Comparison of ENCODE assay signal across 9 mouse cellular contexts in the genomic region with DNA sequence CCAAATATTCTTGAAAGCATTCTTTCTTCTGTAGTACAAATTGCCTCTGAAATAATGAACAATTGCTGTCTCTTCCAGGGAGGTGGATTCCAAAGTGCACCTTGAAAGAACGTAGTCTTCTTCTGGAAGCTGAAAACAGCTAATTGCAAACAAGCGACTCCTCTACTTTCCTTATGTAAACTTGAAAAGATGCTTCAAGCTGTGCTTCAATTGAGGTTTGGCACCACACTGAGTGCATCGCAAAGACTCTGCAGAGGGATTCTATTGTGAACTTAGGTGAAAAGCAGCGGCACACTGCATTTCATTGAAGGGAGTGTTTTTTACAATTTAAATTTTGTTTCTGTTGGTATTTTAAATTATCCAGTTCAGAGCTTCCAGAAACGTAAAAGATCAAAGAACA. TPM values are rescaled to one million over a fixed set of nuclear protein-coding genes. Genes with fewer than 3 reads are reported as not detected.
DNase-seq lines count a peak whose midpoint lies in the region; ATAC-seq lines count a peak whose summit lies in the region.
"Had no signal": no experiment of that assay in that cellular context is flagged by ENCODE, and none has a peak within 500 bp of the region (broad histone marks: within the 10 kb centered on the region; RNA-seq: fewer than 3 reads in every experiment).

No protein-coding gene starts in this region.

- 15% methylated on average over 5 of the region's 5 CpGs for WGBS in kidney, embryonic 16.5 days
- WGBS in embryonic facial prominence, embryonic 12.5 days, result 2% methylated on average over 5 of the region's 5 CpGs
- WGBS in intestine, embryonic 16.5 days, result 13% methylated on average over 5 of the region's 5 CpGs
- WGBS in neural tube, embryonic 13.5 days, result 3% methylated on average over 5 of the region's 5 CpGs

- peak overlapping the region; percentile 75 for H3K4me2 ChIP-seq in kidney, embryonic 16.5 days (replicated peaks; ENCODE audit: low read depth, low read length)
- peak overlapping the region; percentile 65 for H3K4me2 ChIP-seq in embryonic facial prominence, embryonic 12.5 days (replicated peaks)
- peak overlapping the region; percentile 90 for H3K4me2 ChIP-seq in intestine, embryonic 16.5 days (ENCODE audit: low read depth, low read length)
- H3K4me2 ChIP-seq in neural tube, embryonic 13.5 days, result peak overlapping the region; percentile 81

- no peak for DNase-seq in kidney, postnatal 25 days
- no peak for DNase-seq in cerebellum, postnatal 4 days (ENCODE audit: low spot score in 2 of 2)
- no peak for DNase-seq in cerebellum, adult 11 months
- DNase-seq in embryo, embryonic 10.5 days (ENCODE audit: low spot score), result no peak

- H3K4me3 ChIP-seq in kidney, embryonic 16.5 days (ENCODE audit: low read length), result peak overlapping the region; percentile 84
- peak overlapping the region; percentile 66; the same call in 1 of the 2 replicates for H3K4me3 ChIP-seq in embryonic facial prominence, embryonic 12.5 days
- peak overlapping the region; percentile 75; the same call in 1 of the 2 replicates for H3K4me3 ChIP-seq in intestine, embryonic 16.5 days (ENCODE audit: low read length)
- peak overlapping the region; percentile 69 for H3K4me3 ChIP-seq in neural tube, embryonic 13.5 days

- no peaks in the 10 kb centered on the region for H3K9me3 ChIP-seq in kidney, embryonic 16.5 days (ENCODE audit: low read length)
- H3K9me3 ChIP-seq in embryonic facial prominence, embryonic 12.5 days, result no peaks in the 10 kb centered on the region
- no peaks in the 10 kb centered on the region for H3K9me3 ChIP-seq in intestine, embryonic 16.5 days (ENCODE audit: control insufficient read depth, low read length)
- H3K9me3 ChIP-seq in neural tube, embryonic 13.5 days, result no peaks in the 10 kb centered on the region
- H3K9me3 ChIP-seq: megakaryocyte, embryonic 14.5 days had no signal

- no peaks in the 10 kb centered on the region for H3K27me3 ChIP-seq in kidney, embryonic 16.5 days (ENCODE audit: insufficient read depth, low read length)
- H3K27me3 ChIP-seq in embryonic facial prominence, embryonic 12.5 days, result peaks cover 5% of the 10 kb centered on the region; the same call in 1 of the 2 replicates
- no peaks in the 10 kb centered on the region for H3K27me3 ChIP-seq in intestine, embryonic 16.5 days (replicated peaks; ENCODE audit: control insufficient read depth, insufficient read depth, low read length)
- peaks cover 10% of the 10 kb centered on the region for H3K27me3 ChIP-seq in neural tube, embryonic 13.5 days

- no peaks in the 10 kb centered on the region for H3K36me3 ChIP-seq in kidney, embryonic 16.5 days (ENCODE audit: insufficient read depth, low read length)
- no peaks in the 10 kb centered on the region for H3K36me3 ChIP-seq in embryonic facial prominence, embryonic 12.5 days
- no peaks in the 10 kb centered on the region for H3K36me3 ChIP-seq in intestine, embryonic 16.5 days (ENCODE audit: control insufficient read depth, insufficient read depth, low read length)
- H3K36me3 ChIP-seq in neural tube, embryonic 13.5 days, result no peaks in the 10 kb centered on the region

- H3K27ac ChIP-seq in kidney, embryonic 16.5 days (ENCODE audit: low read length), result no peak overlapping the region
- H3K27ac ChIP-seq in embryonic facial prominence, embryonic 12.5 days, result no peak overlapping the region
- no peak overlapping the region for H3K27ac ChIP-seq in intestine, embryonic 16.5 days (ENCODE audit: low read length)
- no peak overlapping the region for H3K27ac ChIP-seq in neural tube, embryonic 13.5 days (replicated peaks)

- peaks cover 12% of the 10 kb centered on the region; the same call in 1 of the 2 replicates for H3K4me1 ChIP-seq in kidney, embryonic 16.5 days (ENCODE audit: insufficient read depth, low read length)
- H3K4me1 ChIP-seq in embryonic facial prominence, embryonic 12.5 days, result peaks cover 4% of the 10 kb centered on the region; the same call in 1 of the 2 replicates
- 0 out of 2 replicates have a peak, but pooled peaks cover 3% of the 10 kb centered on the region for H3K4me1 ChIP-seq in intestine, embryonic 16.5 days (ENCODE audit: control insufficient read depth, insufficient read depth, low read length)
- peaks cover 20% of the 10 kb centered on the region for H3K4me1 ChIP-seq in neural tube, embryonic 13.5 days (replicated peaks)

- H3K9ac ChIP-seq in kidney, embryonic 16.5 days (replicated peaks; ENCODE audit: low read length), result 0 out of 2 replicates have a peak overlapping the region, but pooled peaks have one; percentile 35
- H3K9ac ChIP-seq in embryonic facial prominence, embryonic 12.5 days, result no peak overlapping the region
- H3K9ac ChIP-seq in intestine, embryonic 16.5 days (ENCODE audit: low read depth, low read length), result no peak overlapping the region
- H3K9ac ChIP-seq in neural tube, embryonic 13.5 days, result peak overlapping the region; percentile 56

- no peak for ATAC-seq in kidney, embryonic 16.5 days (ENCODE audit: low FRiP score, low TSS enrichment)
- no peak for ATAC-seq in embryonic facial prominence, embryonic 12.5 days (ENCODE audit: insufficient number of reproducible peaks, insufficient read depth, low FRiP score, low TSS enrichment)
- no peak for ATAC-seq in intestine, embryonic 16.5 days
- ATAC-seq in neural tube, embryonic 13.5 days (ENCODE audit: low read depth), result no peak

RNA-seq across cellular contexts. Expression of a gene that starts 0.9 kb away (rescaled TPM):
- polyA plus RNA-seq in kidney, embryonic 16.5 days (2015; fragmentation: Nextera tagmentation; extraction: Ambion mirVana), result 10.0 and 10.4 TPM in 2 replicates
- 13.8 and 18.0 TPM in 2 replicates for polyA plus RNA-seq in embryonic facial prominence, embryonic 12.5 days (2016; fragmentation: Nextera tagmentation; extraction: Ambion mirVana)
- 4.3 and 6.7 TPM in 2 replicates for polyA plus RNA-seq in intestine, embryonic 16.5 days (2015; fragmentation: Nextera tagmentation; extraction: Ambion mirVana)
- polyA plus RNA-seq in neural tube, embryonic 13.5 days (2015; fragmentation: Nextera tagmentation; extraction: Ambion mirVana), result 6.1 and 9.5 TPM in 2 replicates

Comparison
In these comparisons a context has a peak if more than half of its experiments do, and no peak if none do; other contexts are left out.
1. H3K9ac ChIP-seq: peak in kidney, embryonic 16.5 days (single experiment) and neural tube, embryonic 13.5 days (single experiment); none in embryonic facial prominence, embryonic 12.5 days (single experiment) and intestine, embryonic 16.5 days (single experiment).
2. Peak in every context shown above with its lines, with median percentiles within 50 percentile points of each other: H3K4me2 ChIP-seq and H3K4me3 ChIP-seq.